Mouse (Mus musculus): Measurements from ENCODE around the gene Prss54. TPM values are rescaled to one million over a fixed set of nuclear protein-coding genes. Genes with fewer than 3 reads are reported as not detected.

The Prss54 gene
- polyA plus RNA-seq, 1 experiment, result 0.79 TPM

GRCm38 (mm10) chr8:95566809-95567208, 9.3 kb downstream of the Prss54 start:
- no peak for TF ChIP-seq GATA1 (IDR thresholded peaks at IDR 0.05; ENCODE audit: borderline replicate concordance, low read length)
- TF ChIP-seq FLI1 (IDR thresholded peaks at IDR 0.05; ENCODE audit: low read length), result no peak
- Histone ChIP-seq H3K36me3 (replicated peaks; ENCODE audit: low read length) (no peaks in the 10 kb centered on the region), H3K4me1 (no peaks in the 10 kb centered on the region)

GRCm38 (mm10) chr8:95566217-95566616, 9.9 kb downstream of the Prss54 start:
- no peak for TF ChIP-seq GATA1 (IDR thresholded peaks at IDR 0.05; ENCODE audit: borderline replicate concordance, low read length)
- no peak for TF ChIP-seq FLI1 (IDR thresholded peaks at IDR 0.05; ENCODE audit: low read length)
- H3K9me3 ChIP-seq, result no peaks in the 10 kb centered on the region
- peaks cover 12% of the 10 kb centered on the region for H3K27me3 ChIP-seq (replicated peaks)
- no peak overlapping the region for H3K4me3 ChIP-seq (replicated peaks)
- no peaks in the 10 kb centered on the region for H3K4me1 ChIP-seq
- no peaks in the 10 kb centered on the region for H3K36me3 ChIP-seq (replicated peaks; ENCODE audit: low read length)

More at GRCm38 (mm10) chr8:95566809-95567208, 9.3 kb downstream of the Prss54 start:
- H3K9me3 ChIP-seq, result no peaks in the 10 kb centered on the region
- H3K4me3 ChIP-seq (replicated peaks), result no peak overlapping the region
- H3K27me3 ChIP-seq (replicated peaks), result peaks cover 8% of the 10 kb centered on the region

- Histone ChIP-seq H3K27me3 (replicated peaks) (peaks cover 26% of the 10 kb centered on the region), H3K36me3 (replicated peaks; ENCODE audit: low read length) (no peaks in the 10 kb centered on the region), H3K9me3 (no peaks in the 10 kb centered on the region), H3K4me3 (replicated peaks) (no peak overlapping the region), H3K4me1 (no peaks in the 10 kb centered on the region)
- TF ChIP-seq GATA1 (IDR thresholded peaks at IDR 0.05; ENCODE audit: borderline replicate concordance, low read length), result no peak
These were observed 20.2 kb downstream of the Prss54 start for GRCm38 (mm10) chr8:95555963-95556362.

- Histone ChIP-seq H3K4me1 (no peaks in the 10 kb centered on the region), H3K27me3 (replicated peaks) (peaks cover 21% of the 10 kb centered on the region), H3K4me3 (replicated peaks) (no peak overlapping the region), H3K36me3 (replicated peaks; ENCODE audit: low read length) (no peaks in the 10 kb centered on the region), H3K9me3 (peaks cover 11% of the 10 kb centered on the region; the same call in 1 of the 2 replicates)
- no peak for TF ChIP-seq GATA1 (IDR thresholded peaks at IDR 0.05; ENCODE audit: borderline replicate concordance, low read length)
- TF ChIP-seq FLI1 (IDR thresholded peaks at IDR 0.05; ENCODE audit: low read length), result no peak
These were observed 24.6 kb downstream of the Prss54 start for GRCm38 (mm10) chr8:95551577-95551976.

GRCm38 (mm10) chr8:95549871-95550829, 26.0 kb downstream of the Prss54 start:
- Histone ChIP-seq H3K4me1 (no peaks in the 10 kb centered on the region), H3K9me3 (peaks cover 11% of the 10 kb centered on the region; the same call in 1 of the 2 replicates), H3K36me3 (replicated peaks; ENCODE audit: low read length) (no peaks in the 10 kb centered on the region), H3K27me3 (replicated peaks) (peaks cover 24% of the 10 kb centered on the region), H3K4me3 (replicated peaks) (no peak overlapping the region)
- no peak for TF ChIP-seq FLI1 (IDR thresholded peaks at IDR 0.05; ENCODE audit: low read length)
- no peak for TF ChIP-seq GATA1 (IDR thresholded peaks at IDR 0.05; ENCODE audit: borderline replicate concordance, low read length)

- Histone ChIP-seq H3K9me3 (peaks cover 19% of the 10 kb centered on the region), H3K27me3 (replicated peaks) (peaks cover 21% of the 10 kb centered on the region), H3K4me3 (replicated peaks) (no peak overlapping the region), H3K4me1 (no peaks in the 10 kb centered on the region), H3K36me3 (replicated peaks; ENCODE audit: low read length) (no peaks in the 10 kb centered on the region)
- TF ChIP-seq FLI1 (IDR thresholded peaks at IDR 0.05; ENCODE audit: low read length), result no peak
- no peak for TF ChIP-seq GATA1 (IDR thresholded peaks at IDR 0.05; ENCODE audit: borderline replicate concordance, low read length)
These were observed 28.2 kb downstream of the Prss54 start for GRCm38 (mm10) chr8:95547931-95548330.

GRCm38 (mm10) chr8:95546986-95547385, 29.2 kb downstream of the Prss54 start:
- TF ChIP-seq FLI1 (IDR thresholded peaks at IDR 0.05; ENCODE audit: low read length) (no peak), GATA1 (IDR thresholded peaks at IDR 0.05; ENCODE audit: borderline replicate concordance, low read length) (no peak)
- no peaks in the 10 kb centered on the region for H3K4me1 ChIP-seq
- H3K4me3 ChIP-seq (replicated peaks), result no peak overlapping the region
- no peaks in the 10 kb centered on the region for H3K36me3 ChIP-seq (replicated peaks; ENCODE audit: low read length)
- H3K9me3 ChIP-seq, result peaks cover 24% of the 10 kb centered on the region
- peaks cover 20% of the 10 kb centered on the region for H3K27me3 ChIP-seq (replicated peaks)

- Histone ChIP-seq H3K27me3 (replicated peaks) (peaks cover 16% of the 10 kb centered on the region), H3K36me3 (replicated peaks; ENCODE audit: low read length) (no peaks in the 10 kb centered on the region), H3K4me3 (replicated peaks) (no peak overlapping the region), H3K9me3 (peaks cover 26% of the 10 kb centered on the region), H3K4me1 (no peaks in the 10 kb centered on the region)
- TF ChIP-seq GATA1 (IDR thresholded peaks at IDR 0.05; ENCODE audit: borderline replicate concordance, low read length) (no peak), FLI1 (IDR thresholded peaks at IDR 0.05; ENCODE audit: low read length) (no peak)
These were observed 30.3 kb downstream of the Prss54 start for GRCm38 (mm10) chr8:95545815-95546214.

- peaks cover 8% of the 10 kb centered on the region for H3K27me3 ChIP-seq (replicated peaks)
- no peak overlapping the region for H3K4me3 ChIP-seq (replicated peaks)
- TF ChIP-seq GATA1 (IDR thresholded peaks at IDR 0.05; ENCODE audit: borderline replicate concordance, low read length) (no peak), FLI1 (IDR thresholded peaks at IDR 0.05; ENCODE audit: low read length) (no peak)
- peaks cover 15% of the 10 kb centered on the region for H3K9me3 ChIP-seq
- H3K4me1 ChIP-seq, result no peaks in the 10 kb centered on the region
- no peaks in the 10 kb centered on the region for H3K36me3 ChIP-seq (replicated peaks; ENCODE audit: low read length)
These were observed 33.1 kb downstream of the Prss54 start for GRCm38 (mm10) chr8:95543065-95543464.

GRCm38 (mm10) chr8:95542191-95542590, 33.9 kb downstream of the Prss54 start:
- Histone ChIP-seq H3K27me3 (replicated peaks) (peaks cover 7% of the 10 kb centered on the region), H3K9me3 (peaks cover 15% of the 10 kb centered on the region), H3K4me3 (replicated peaks) (no peak overlapping the region), H3K4me1 (no peaks in the 10 kb centered on the region), H3K36me3 (replicated peaks; ENCODE audit: low read length) (no peaks in the 10 kb centered on the region)
- TF ChIP-seq FLI1 (IDR thresholded peaks at IDR 0.05; ENCODE audit: low read length) (no peak), GATA1 (IDR thresholded peaks at IDR 0.05; ENCODE audit: borderline replicate concordance, low read length) (no peak)

Measured in megakaryocyte, embryonic 14.5 days (primary cell).